Comparison of ENCODE assay signal across 23 mouse cellular contexts in genomic region chr6:140383580-140384400, GRCm38 (mm10). TPM values are rescaled to one million over a fixed set of nuclear protein-coding genes. Genes with fewer than 3 reads are reported as not detected.
A peak's percentile ranks its signal among the peaks of the same experiment; 100 is the strongest.
DNase-seq lines count a peak whose midpoint lies in the region; ATAC-seq lines count a peak whose summit lies in the region.
"Had no signal": no experiment of that assay in that cellular context is flagged by ENCODE, and none has a peak within 500 bp of the region (broad histone marks: within the 10 kb centered on the region; RNA-seq: fewer than 3 reads in every experiment).

No protein-coding gene starts in this region.

- no peaks in the 10 kb centered on the region for H3K4me1 ChIP-seq in kidney, embryonic 15.5 days
- no peaks in the 10 kb centered on the region for H3K4me1 ChIP-seq in limb, embryonic 10.5 days
- H3K4me1 ChIP-seq: embryonic facial prominence, embryonic 15.5 days; limb, embryonic 12.5 days; stomach, embryonic 15.5 days had no signal

- no peaks in the 10 kb centered on the region for H3K36me3 ChIP-seq in kidney, embryonic 15.5 days
- no peaks in the 10 kb centered on the region for H3K36me3 ChIP-seq in limb, embryonic 10.5 days
- H3K36me3 ChIP-seq: embryonic facial prominence, embryonic 15.5 days; limb, embryonic 12.5 days; stomach, embryonic 15.5 days had no signal

- no peak overlapping the region for H3K27ac ChIP-seq in kidney, embryonic 15.5 days
- no peak overlapping the region for H3K27ac ChIP-seq in limb, embryonic 10.5 days
- H3K27ac ChIP-seq: embryonic facial prominence, embryonic 15.5 days; limb, embryonic 12.5 days; stomach, embryonic 15.5 days had no signal

- no peaks in the 10 kb centered on the region for H3K27me3 ChIP-seq in kidney, embryonic 15.5 days
- no peaks in the 10 kb centered on the region for H3K27me3 ChIP-seq in limb, embryonic 10.5 days (ENCODE audit: low read depth, poor library complexity, severe bottlenecking)
- H3K27me3 ChIP-seq: embryonic facial prominence, embryonic 15.5 days; limb, embryonic 12.5 days; stomach, embryonic 15.5 days had no signal

- WGBS in kidney, embryonic 15.5 days: 84% methylated on average over 10 of the region's 10 CpGs
- 92% methylated on average over 10 of the region's 10 CpGs for WGBS in limb, embryonic 10.5 days

- no peak overlapping the region for H3K9ac ChIP-seq in kidney, embryonic 15.5 days
- H3K9ac ChIP-seq: embryonic facial prominence, embryonic 15.5 days; limb, embryonic 12.5 days; stomach, embryonic 15.5 days had no signal

- H3K9me3 ChIP-seq in kidney, embryonic 15.5 days (replicated peaks): no peaks in the 10 kb centered on the region
- H3K9me3 ChIP-seq in limb, embryonic 10.5 days (replicated peaks): no peaks in the 10 kb centered on the region
- H3K9me3 ChIP-seq: embryonic facial prominence, embryonic 15.5 days; limb, embryonic 12.5 days; stomach, embryonic 15.5 days had no signal

- peak; percentile 50 for DNase-seq in kidney, adult 18-20 months
- DNase-seq in fat pad, adult 2 months (ENCODE audit: extremely low read depth, low read depth, low spot score): peak; percentile 71
- DNase-seq in kidney, adult 9 months: peak; percentile 77
- DNase-seq in kidney, postnatal 36 days: peak; percentile 56 to 64
- no peak for DNase-seq in limb, embryonic 10.5 days (ENCODE audit: low spot score)
- no peak for DNase-seq in left cerebral cortex, adult 18-20 months (ENCODE audit: low spot score in 2 of 2)
- DNase-seq: adrenal gland, postnatal 10 days; B cell, adult 2 months; cerebellum, adult 8-10 months; gastrocnemius, postnatal 25 days; layer of hippocampus, postnatal 36 days; lung, postnatal 36 days; right cerebral cortex, postnatal 25 days; thymus, postnatal 14 days had no signal

- no peak overlapping the region for H3K4me3 ChIP-seq in kidney, embryonic 15.5 days (replicated peaks)
- no peak overlapping the region for H3K4me3 ChIP-seq in limb, embryonic 10.5 days
- H3K4me3 ChIP-seq: embryonic facial prominence, embryonic 15.5 days; limb, embryonic 12.5 days; stomach, embryonic 15.5 days had no signal

- H3K4me2 ChIP-seq in kidney, embryonic 15.5 days: no peak overlapping the region
- H3K4me2 ChIP-seq: embryonic facial prominence, embryonic 15.5 days; limb, embryonic 12.5 days; liver, embryonic 11.5 days; midbrain, embryonic 11.5 days; stomach, embryonic 15.5 days had no signal

- no peak for ATAC-seq in kidney, embryonic 15.5 days (replicated peaks; ENCODE audit: low FRiP score)
- ATAC-seq: forebrain, embryonic 14.5 days; hindbrain, embryonic 16.5 days; midbrain, embryonic 16.5 days had no signal

RNA-seq across cellular contexts. Expression of gene Plekha5, which starts 40.1 kb away (rescaled TPM):
- polyA plus RNA-seq in kidney, embryonic 15.5 days (2015; fragmentation: Nextera tagmentation; extraction: Ambion mirVana): 48.4 and 50.1 TPM in 2 replicates
- 37.5 and 44.3 TPM in 2 replicates for polyA plus RNA-seq in limb, embryonic 10.5 days (2016; fragmentation: Nextera tagmentation; extraction: Ambion mirVana)
- total RNA-seq in left cerebral cortex, adult 18-20 months (2021): 100 to 1,000 TPM; 110 to 111 TPM

Comparison
In these comparisons a context has a peak if more than half of its experiments do, and no peak if none do; other contexts are left out.
1. DNase-seq: peak in kidney, adult 18-20 months (single experiment), fat pad, adult 2 months (single experiment), kidney, adult 9 months (single experiment) and kidney, postnatal 36 days (2 of 2); none in limb, embryonic 10.5 days (single experiment) and left cerebral cortex, adult 18-20 months (0 of 2).